Mouse (Mus musculus) midbrain, postnatal 0 days (tissue): ENCODE measurements around the gene Ascl3. TPM values are rescaled to one million over a fixed set of nuclear protein-coding genes. Genes with fewer than 3 reads are reported as not detected.

Source experiments
- ATAC-seq: fragments of 200-750 bp; cut with Nextera tagmentation; 2 replicates; pipeline ENCODE4 v1.8.0; 2017; ENCODE audit warnings: moderate number of reproducible peaks, mild to moderate bottlenecking, moderate TSS enrichment, moderate library complexity; ENCODE audit not compliant: low FRiP score
- DNase-seq: peaks from one replicate; pipeline ENCODE4 v3.0.0-alpha.2; 2015; ENCODE audit warnings: low spot score
- H3K27ac ChIP-seq: fragments of 300-500 bp; sonication (generic); 2 replicates; pipeline ENCODE4 v1.5.1; 2014; ENCODE audit warnings: low read depth, mild to moderate bottlenecking, low read length, mixed read lengths
- H3K27me3 ChIP-seq: fragments of 300-500 bp; sonication (generic); 2 replicates; pipeline ENCODE4 v1.6.1; 2014; ENCODE audit warnings: low read length, control low read depth, mixed read lengths; ENCODE audit not compliant: insufficient read depth
- H3K36me3 ChIP-seq: fragments of 300-500 bp; sonication (generic); 2 replicates; pipeline ENCODE4 v1.6.1; 2014; ENCODE audit warnings: low read length, control low read depth, mixed read lengths; ENCODE audit not compliant: insufficient read depth
- H3K4me1 ChIP-seq: fragments of 300-500 bp; sonication (generic); 2 replicates; pipeline ENCODE4 v1.6.1; 2014; ENCODE audit warnings: mild to moderate bottlenecking, control low read depth, antibody characterized with exemption, low read length, mixed read lengths; ENCODE audit not compliant: insufficient read depth
- H3K4me2 ChIP-seq: fragments of 300-500 bp; sonication (generic); 2 replicates; pipeline ENCODE4 v1.6.1; 2014; ENCODE audit warnings: low read depth, mild to moderate bottlenecking, low read length, mixed read lengths; ENCODE audit not compliant: poor library complexity, severe bottlenecking
- H3K4me3 ChIP-seq: fragments of 300-500 bp; sonication (generic); 2 replicates; pipeline ENCODE4 v1.5.1; 2014; ENCODE audit warnings: low read depth, mild to moderate bottlenecking, low read length, moderate library complexity
- H3K9ac ChIP-seq: fragments of 300-500 bp; sonication (generic); replicated peaks from 2 replicates; pipeline ENCODE4 v1.6.1; 2014; ENCODE audit warnings: mild to moderate bottlenecking, low read length, moderate library complexity, mixed read lengths; ENCODE audit not compliant: poor library complexity, severe bottlenecking
- H3K9me3 ChIP-seq: fragments of 300-500 bp; sonication (generic); 2 replicates; pipeline ENCODE4 v1.6.1; 2016; ENCODE audit warnings: low read length, control low read depth
- CTCF ChIP-seq: IDR thresholded peaks from 2 replicates; pipeline ENCODE4 v1.5.1; 2016; ENCODE audit warnings: antibody characterized with exemption, mild to moderate bottlenecking
- WGBS: fragments of 180-500 bp; shearing (Covaris S2); extraction: QIAGEN DNeasy Blood & Tissue Kit; methylation state at CpG from one replicate; pipeline ENCODE4 v1.1.7; 2014; 5-methylcytosine and 5-hydroxymethylcytosine counted together
- polyA plus RNA-seq: library from polyadenylated mRNA; unstranded; fragments of >200 nt; fragmentation: Nextera tagmentation; extraction: Ambion mirVana; gene quantifications from 2 replicates; pipeline ENCODE4 v1.2.1, GENCODE M21; 2015
- total RNA-seq: library from RNA; depleted of rRNA; stranded (reverse); fragments of >200 nt; gene quantifications from 2 replicates; pipeline ENCODE4 v1.2.3, GENCODE M21; 2014

The Ascl3 gene
- total and polyA plus RNA-seq, 2 experiments from 2014 or later, result 0.23 TPM; not detected in 1

- WGBS, result 64% methylated on average over 9 of the region's 9 CpGs
- H3K9ac ChIP-seq, result no peak overlapping the region
- H3K36me3 ChIP-seq, result no peaks in the 10 kb centered on the region
- no peaks in the 10 kb centered on the region for H3K4me1 ChIP-seq
- ATAC-seq (no peak), DNase-seq (peak; percentile 72)
- peak; percentile 74 for TF ChIP-seq CTCF
- no peak overlapping the region for H3K27ac ChIP-seq
- H3K4me2 ChIP-seq, result no peak overlapping the region
- no peak overlapping the region for H3K4me3 ChIP-seq
- H3K9me3 ChIP-seq, result no peaks in the 10 kb centered on the region
- H3K27me3 ChIP-seq, result no peaks in the 10 kb centered on the region
Measured at GRCm38 (mm10) chr7:109719286-109719685, 12.2 kb downstream of the Ascl3 start.

DNA sequence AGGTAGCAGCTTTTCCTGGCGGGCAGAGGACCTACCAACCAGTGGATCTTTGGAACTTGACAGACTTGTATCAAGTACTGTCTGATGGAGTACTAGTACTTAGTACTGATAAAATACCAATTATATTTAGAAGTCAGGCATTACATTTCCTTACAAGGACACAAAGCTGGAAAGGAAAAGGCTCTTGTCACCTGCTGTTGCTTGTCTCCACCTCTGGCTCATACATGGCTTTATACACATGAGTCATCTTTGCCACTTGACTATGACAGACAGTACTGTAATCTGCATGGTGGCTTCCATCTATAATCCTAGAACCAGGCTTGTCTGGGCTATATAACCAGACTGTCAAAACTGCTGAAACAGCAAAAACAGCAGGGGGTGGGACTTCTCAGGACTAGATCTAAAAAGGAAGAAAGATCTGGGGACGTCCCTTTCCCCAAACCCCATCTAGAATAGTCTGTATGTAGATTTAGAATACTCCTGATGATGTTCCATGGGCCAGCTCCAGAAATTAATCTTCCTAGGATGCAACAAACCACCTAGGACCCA is 18.0 kb downstream of the Ascl3 start:
- DNase-seq, result no peak
- TF ChIP-seq CTCF, result no peak
- 87% methylated on average over 2 of the region's 2 CpGs for WGBS
- ATAC-seq, result no peak
- Histone ChIP-seq H3K27me3 (no peaks in the 10 kb centered on the region), H3K9me3 (no peaks in the 10 kb centered on the region), H3K4me1 (no peaks in the 10 kb centered on the region), H3K4me3 (no peak overlapping the region), H3K27ac (no peak overlapping the region), H3K4me2 (no peak overlapping the region), H3K36me3 (peaks cover 7% of the 10 kb centered on the region; the same call in 1 of the 2 replicates), H3K9ac (no peak overlapping the region)

- Histone ChIP-seq H3K27me3 (no peaks in the 10 kb centered on the region), H3K9me3 (no peaks in the 10 kb centered on the region), H3K9ac (no peak overlapping the region), H3K4me3 (no peak overlapping the region), H3K36me3 (peaks cover 7% of the 10 kb centered on the region; the same call in 1 of the 2 replicates), H3K4me2 (no peak overlapping the region), H3K27ac (no peak overlapping the region), H3K4me1 (no peaks in the 10 kb centered on the region)
- ATAC-seq (no peak), DNase-seq (no peak)
- TF ChIP-seq CTCF, result no peak
- WGBS, result 94% methylated on average over 7 of the region's 7 CpGs
Measured at GRCm38 (mm10) chr7:109712198-109712597, 19.3 kb downstream of the Ascl3 start.

GRCm38 (mm10) chr7:109710069-109710468 is 21.5 kb downstream of the Ascl3 start:
- Histone ChIP-seq H3K4me3 (no peak overlapping the region), H3K9ac (no peak overlapping the region), H3K4me1 (no peaks in the 10 kb centered on the region), H3K4me2 (no peak overlapping the region), H3K27me3 (no peaks in the 10 kb centered on the region), H3K36me3 (peaks cover 7% of the 10 kb centered on the region; the same call in 1 of the 2 replicates), H3K9me3 (no peaks in the 10 kb centered on the region), H3K27ac (no peak overlapping the region)
- ATAC-seq, result no peak
- DNase-seq, result no peak
- TF ChIP-seq CTCF, result no peak
- 85% methylated on average over 1 of the region's 1 CpGs for WGBS

DNA sequence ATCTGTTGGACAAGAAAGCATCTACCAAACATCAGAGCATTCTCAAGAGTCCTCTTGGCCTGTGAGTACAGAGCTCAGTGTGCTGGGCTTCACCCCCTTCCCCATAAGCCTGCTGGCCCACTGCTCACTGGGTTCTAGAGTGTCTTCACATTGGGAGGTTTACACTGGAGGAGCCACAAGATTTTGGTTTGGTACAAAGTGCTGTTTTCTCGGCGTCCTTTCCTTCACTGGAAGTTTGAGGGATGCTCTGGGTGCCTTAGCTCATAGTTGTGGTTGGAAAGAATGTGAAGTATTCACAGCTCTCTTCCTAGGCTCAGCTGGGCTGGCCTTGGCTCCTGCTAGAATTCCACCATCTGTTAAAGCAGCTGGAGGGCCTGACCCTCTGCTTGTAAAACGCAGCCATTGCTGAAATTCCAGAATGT is 22.6 kb downstream of the Ascl3 start:
- H3K9ac ChIP-seq, result no peak overlapping the region
- no peaks in the 10 kb centered on the region for H3K4me1 ChIP-seq
- H3K36me3 ChIP-seq, result peaks cover 7% of the 10 kb centered on the region; the same call in 1 of the 2 replicates
- ATAC-seq, result no peak
- H3K9me3 ChIP-seq, result no peaks in the 10 kb centered on the region
- WGBS, result 84% methylated on average over 3 of the region's 3 CpGs
- no peak overlapping the region for H3K4me2 ChIP-seq
- H3K27me3 ChIP-seq, result no peaks in the 10 kb centered on the region
- H3K27ac ChIP-seq, result no peak overlapping the region
- no peak overlapping the region for H3K4me3 ChIP-seq
- no peak for TF ChIP-seq CTCF
- DNase-seq, result no peak

DNA sequence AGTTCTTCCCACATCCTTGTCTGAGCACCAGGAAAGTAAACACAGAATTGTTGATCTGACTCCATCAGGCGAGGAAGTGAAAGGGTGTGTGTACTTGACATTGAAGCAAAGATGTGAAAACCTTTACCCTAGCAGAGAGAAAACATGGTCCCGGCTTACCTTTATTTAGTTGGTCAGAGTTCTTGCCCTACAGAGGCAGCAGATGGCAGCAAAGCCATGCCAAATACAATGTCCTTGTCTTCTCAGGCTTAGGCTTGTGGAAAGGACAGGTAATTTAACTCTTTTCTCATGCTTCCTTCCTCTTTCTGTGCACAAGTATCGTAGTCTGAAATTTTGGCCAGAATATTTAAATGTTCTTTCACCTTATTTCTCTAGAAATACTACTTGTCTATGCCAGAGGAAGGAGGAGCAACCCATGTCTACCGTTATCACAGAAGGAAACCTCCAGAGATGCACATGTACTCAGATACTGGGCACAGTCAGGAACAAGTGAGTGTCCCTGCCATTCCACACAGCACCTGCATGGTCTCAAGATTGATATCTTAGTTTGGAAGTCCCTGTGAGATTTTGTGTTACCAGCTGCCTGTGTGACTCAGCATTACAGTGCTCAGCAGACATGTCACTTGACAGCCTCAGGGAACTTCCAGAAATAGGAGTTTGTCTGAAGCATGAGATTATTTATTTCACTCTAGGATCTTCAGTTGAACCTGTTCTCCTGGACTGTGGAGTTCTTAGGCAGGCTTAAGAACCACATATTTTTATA is 24.3 kb downstream of the Ascl3 start:
- no peak overlapping the region for H3K4me2 ChIP-seq
- ATAC-seq (no peak), DNase-seq (peak; percentile 75)
- peak; percentile 90 for TF ChIP-seq CTCF
- no peak overlapping the region for H3K4me3 ChIP-seq
- peaks cover 6% of the 10 kb centered on the region; the same call in 1 of the 2 replicates for H3K36me3 ChIP-seq
- WGBS, result 45% methylated on average over 4 of the region's 4 CpGs
- no peak overlapping the region for H3K27ac ChIP-seq
- no peaks in the 10 kb centered on the region for H3K27me3 ChIP-seq
- no peaks in the 10 kb centered on the region for H3K9me3 ChIP-seq
- no peak overlapping the region for H3K9ac ChIP-seq
- no peaks in the 10 kb centered on the region for H3K4me1 ChIP-seq
